Mouse (Mus musculus) heart, adult 18-20 months (tissue): ENCODE results near the gene Gm8653. TPM values are rescaled to one million over a fixed set of nuclear protein-coding genes. Genes with fewer than 3 reads are reported as not detected.
"Not testable (repeated sequence)": the region's sequence is repeated elsewhere in the genome, so short reads cannot be mapped to it uniquely, and the experiment has no call there.

ENCODE experiments used
- DNase-seq, 2 experiments: peaks; one replicate each; pipeline ENCODE4 v3.0.0; 2021 to 2022; ENCODE audit warnings: mixed read lengths in 1 of 2
- long read RNA-seq, 2 experiments: library from polyadenylated mRNA; stranded (forward); transcript quantifications; one replicate each; pipeline ENCODE4 v2.0.0; 2021
- total RNA-seq, 2 experiments: library from RNA; stranded (reverse); gene quantifications; 2 replicates each; pipeline ENCODE4 v1.2.3; 2021

Gm8653 gene
- not detected for total RNA-seq
- long read RNA-seq, experiment 1 = 0 reads
- long read RNA-seq, experiment 2 = 0 reads

DNA sequence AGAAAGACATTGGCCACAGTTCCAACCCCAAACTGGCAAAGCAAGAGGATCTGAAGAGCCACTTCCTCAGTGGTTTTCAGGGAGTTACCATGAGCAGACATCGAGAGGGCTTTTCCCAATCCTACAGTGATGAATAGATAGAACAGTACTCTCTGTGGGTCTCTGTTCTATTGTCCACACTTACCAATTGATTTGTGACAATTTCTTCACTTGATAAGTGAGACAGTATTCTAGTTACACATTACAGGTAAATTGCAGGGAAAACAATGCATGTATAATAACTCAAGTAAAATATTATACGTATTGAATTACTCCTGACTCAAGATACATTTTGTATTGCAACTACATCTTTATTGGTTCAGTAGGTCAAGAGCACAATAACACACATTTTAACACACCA lies at the start of gene Gm8653:
TSS of gene Gm8653 (minus strand) at position 101 of the 400 bp plus-strand sequence.
- not testable (repeated sequence) for DNase-seq

GRCm38 (mm10) chr7:22229384-22229783 lies 28.3 kb upstream of the Gm8653 start, which contains the start of gene Gm8453:
TSS of gene Gm8453 (minus strand) at chr7:22229484.
- DNase-seq = not testable (repeated sequence)

DNA sequence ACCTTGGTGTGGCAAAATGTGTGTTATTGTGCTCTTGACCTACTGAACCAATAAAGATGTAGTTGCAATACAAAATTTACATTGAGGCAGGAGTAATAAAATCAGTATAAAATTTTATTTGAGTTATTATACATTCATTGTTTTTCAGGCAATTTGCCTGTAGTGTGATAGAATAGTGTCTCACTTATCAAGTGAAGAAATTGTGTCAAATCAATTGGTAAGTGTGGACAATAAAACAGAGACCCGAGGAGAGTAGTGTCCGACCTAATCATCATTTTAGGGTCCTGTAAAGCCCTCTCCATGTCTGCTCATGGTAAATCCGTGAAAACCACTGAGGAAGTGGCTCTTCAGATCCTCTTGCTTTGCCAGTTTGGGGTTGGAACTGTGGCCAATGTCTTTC lies 12.0 kb downstream of the Gm8653 start, which contains the start of gene Vmn1r143:
TSS of gene Vmn1r143 (plus strand) at position 301 of the 400 bp plus-strand sequence.
- not testable (repeated sequence) for DNase-seq

GRCm38 (mm10) chr7:22163935-22164334 lies 37.1 kb downstream of the Gm8653 start, which contains the start of gene Vmn1r142:
TSS of gene Vmn1r142 (minus strand) at chr7:22164035.
- DNase-seq = not testable (repeated sequence)

Other genes starting within 250 kb of the Gm8653 start
- not detected for gene Vmn1r137, start 206.7 kb downstream of the Gm8653 start, total RNA-seq
- gene Vmn1r138, start 172.4 kb downstream of the Gm8653 start, total RNA-seq = not detected
- not detected for gene Gm6176, start 145.0 kb downstream of the Gm8653 start, total RNA-seq
- not detected for gene Vmn1r139, start 132.2 kb downstream of the Gm8653 start, total RNA-seq
- gene Gm16451, start 83.0 kb downstream of the Gm8653 start, total RNA-seq = not detected
- gene Gm10666, start 66.5 kb downstream of the Gm8653 start, total RNA-seq = not detected
- gene Vmn1r142, start 37.2 kb downstream of the Gm8653 start, total RNA-seq = not detected
- not detected for gene Vmn1r143, start 11.9 kb downstream of the Gm8653 start, total RNA-seq
- gene Gm8453, start 28.2 kb upstream of the Gm8653 start, total RNA-seq = not detected
- not detected for gene Gm4187, start 128.5 kb upstream of the Gm8653 start, total RNA-seq
- gene Gm8660, start 169.8 kb upstream of the Gm8653 start, total RNA-seq = not detected
- gene Vmn1r148, start 212.3 kb upstream of the Gm8653 start, total RNA-seq = not detected
- gene Vmn1r149, start 237.0 kb upstream of the Gm8653 start, total RNA-seq = not detected